Mouse (Mus musculus): ENCODE measurements around the gene Bbs9. TPM values are rescaled to one million over a fixed set of nuclear protein-coding genes. Genes with fewer than 3 reads are reported as not detected.

Bbs9 gene
- 14.4 TPM for polyA plus RNA-seq (2017; shearing (Covaris generic))

DNA sequence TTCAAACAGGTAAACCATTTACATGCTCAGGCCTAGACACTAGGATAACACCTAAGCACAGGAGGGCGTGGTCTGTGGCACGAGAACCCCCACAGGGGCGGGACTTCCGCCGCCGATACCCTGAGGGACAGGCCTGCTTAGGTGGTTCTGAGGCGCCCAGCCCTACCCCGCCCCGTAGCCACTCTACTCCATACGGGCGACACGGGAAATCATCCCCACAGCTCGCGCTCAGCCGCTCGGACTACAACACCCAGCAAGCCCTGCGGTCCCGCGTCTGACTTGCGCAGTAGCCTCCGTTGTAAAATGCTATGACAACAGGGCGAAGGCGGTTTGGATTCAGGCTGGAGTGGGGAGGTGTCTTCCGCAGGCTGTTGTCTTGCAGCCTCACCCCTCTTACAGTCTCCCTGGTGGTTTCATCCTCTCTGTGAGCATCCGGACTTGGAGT, at the start of gene Bbs9:
TSS of gene Bbs9 (plus strand) at position 292 of the 445 bp plus-strand sequence.

DNA sequence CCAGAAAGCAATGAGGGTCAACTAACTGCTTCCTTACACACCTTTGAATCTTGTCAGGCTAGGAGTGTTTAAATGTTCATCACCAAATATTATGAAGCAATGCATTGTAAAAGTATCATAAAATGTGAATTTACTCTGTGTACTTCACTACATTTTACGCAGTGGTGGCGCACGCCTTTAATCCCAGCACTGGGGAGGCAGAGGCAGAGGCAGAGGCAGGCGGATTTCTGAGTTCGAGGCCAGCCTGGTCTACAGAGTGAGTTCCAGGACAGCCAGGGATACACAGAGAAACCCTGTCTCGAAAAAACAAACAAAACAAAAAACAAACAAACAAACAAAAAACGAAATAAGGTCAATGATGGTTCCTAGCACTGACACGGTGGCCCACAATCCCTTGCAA, 21.5 kb upstream of the Bbs9 start, which contains the start of gene Gm17545:
TSS of gene Gm17545 (plus strand) at position 301 of the 400 bp plus-strand sequence.

DNA sequence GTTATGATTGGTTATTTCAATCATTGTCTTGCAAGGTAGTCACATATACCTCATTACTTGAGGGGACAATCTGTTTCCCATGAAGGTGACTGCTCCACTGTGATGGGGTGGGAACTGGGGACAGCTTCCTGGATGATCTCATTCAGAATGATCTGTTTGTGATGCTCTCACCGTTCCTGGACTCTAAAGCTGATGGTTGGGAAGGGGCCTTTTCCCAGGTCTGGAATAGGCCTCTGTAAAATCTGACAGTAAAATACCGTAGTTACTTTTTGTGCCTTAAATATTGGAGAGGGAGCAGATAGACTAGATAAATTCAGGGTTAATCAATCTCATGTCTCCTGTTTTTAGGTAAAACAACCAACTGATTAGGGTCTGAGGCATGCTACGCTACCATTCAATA, 5.9 kb upstream of the Bbs9 start, which contains the start of gene Rp9:
TSS of gene Rp9 (minus strand) at position 101 of the 400 bp plus-strand sequence.

Other genes with a start within 250 kb of the Bbs9 start
- gene Zfp599, start 215.8 kb upstream of the Bbs9 start, polyA plus RNA-seq (2017; shearing (Covaris generic)): 2.4 TPM
- 12.6 TPM for gene Zfp810, start 168.1 kb upstream of the Bbs9 start, polyA plus RNA-seq (2017; shearing (Covaris generic))
- 0.57 TPM for gene Anln, start 86.5 kb upstream of the Bbs9 start, polyA plus RNA-seq (2017; shearing (Covaris generic))
- 0.52 TPM for gene 9530077C05Rik, start 64.2 kb upstream of the Bbs9 start, polyA plus RNA-seq (2017; shearing (Covaris generic))
- gene Gm17545, start 21.4 kb upstream of the Bbs9 start, polyA plus RNA-seq (2017; shearing (Covaris generic)): not detected
- gene Rp9, start 6.0 kb upstream of the Bbs9 start, polyA plus RNA-seq (2017; shearing (Covaris generic)): 96.2 TPM